Mouse (Mus musculus): ENCODE measurements around the gene Ccdc28a.

The Ccdc28a gene

DNA sequence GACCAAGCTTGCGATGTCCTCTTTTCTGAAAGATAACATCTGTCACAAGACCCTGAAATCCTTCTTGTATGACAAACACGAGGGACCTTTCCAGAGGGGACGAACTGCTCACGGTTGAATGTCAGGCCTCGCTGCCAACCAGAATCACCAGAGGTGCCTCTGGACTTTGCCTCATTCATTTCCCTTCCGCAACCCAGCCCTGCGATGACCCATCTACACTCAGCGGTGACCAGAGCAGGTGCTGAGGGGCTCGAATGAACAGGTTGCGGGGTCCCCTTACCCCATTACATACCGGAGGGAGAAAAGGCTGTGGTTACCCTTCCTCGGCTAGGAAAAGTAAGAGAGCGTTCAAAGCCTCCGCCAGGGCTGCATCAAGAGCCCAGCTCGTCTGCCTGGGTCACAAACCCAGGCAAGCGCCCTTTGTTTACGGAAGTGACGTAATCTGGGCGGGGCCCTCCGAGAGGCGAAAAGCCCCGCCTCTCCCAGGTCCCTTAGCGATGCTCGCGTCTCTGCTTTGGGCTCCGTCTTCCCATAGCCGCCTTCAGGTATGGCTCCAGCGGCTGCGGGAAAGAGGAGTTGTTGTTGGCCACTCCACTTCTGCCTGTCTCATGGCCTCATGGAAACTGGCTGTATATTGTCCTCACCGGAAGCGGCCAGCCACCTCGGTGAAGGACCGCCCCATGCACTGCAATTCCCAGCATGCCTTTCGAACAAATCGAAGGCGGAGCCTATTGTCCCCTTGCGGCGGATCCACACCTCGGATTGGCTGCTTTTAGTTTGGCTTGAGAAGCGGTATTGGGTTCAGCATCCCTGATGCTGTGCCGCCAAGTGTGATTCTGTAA, at the start of gene Ccdc28a:
Gene Ccdc28a (minus strand): TSS at position 439 of the 842 bp plus-strand sequence.
- DNase-seq = peak; percentile 91 to 96

DNA sequence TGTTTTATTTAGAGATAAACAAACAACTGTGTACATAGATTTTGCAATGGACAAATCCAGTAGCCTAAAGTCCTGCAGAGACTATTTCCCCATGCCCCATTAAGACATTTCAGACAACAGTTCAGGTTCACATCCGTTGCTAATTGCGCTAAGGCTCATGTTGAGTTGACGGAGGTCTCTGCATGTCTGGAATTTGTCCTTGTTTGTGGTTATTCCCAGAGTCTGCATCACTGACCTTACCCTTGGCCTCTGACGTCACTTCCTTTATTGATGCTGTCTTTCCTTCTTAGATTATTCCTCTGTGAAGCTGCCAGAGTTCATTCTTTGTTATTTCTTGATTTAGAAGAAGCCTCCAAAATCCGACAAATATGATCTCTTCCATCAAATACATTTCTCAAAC, 49.2 kb upstream of the Ccdc28a start:
- no peak for DNase-seq

DNA sequence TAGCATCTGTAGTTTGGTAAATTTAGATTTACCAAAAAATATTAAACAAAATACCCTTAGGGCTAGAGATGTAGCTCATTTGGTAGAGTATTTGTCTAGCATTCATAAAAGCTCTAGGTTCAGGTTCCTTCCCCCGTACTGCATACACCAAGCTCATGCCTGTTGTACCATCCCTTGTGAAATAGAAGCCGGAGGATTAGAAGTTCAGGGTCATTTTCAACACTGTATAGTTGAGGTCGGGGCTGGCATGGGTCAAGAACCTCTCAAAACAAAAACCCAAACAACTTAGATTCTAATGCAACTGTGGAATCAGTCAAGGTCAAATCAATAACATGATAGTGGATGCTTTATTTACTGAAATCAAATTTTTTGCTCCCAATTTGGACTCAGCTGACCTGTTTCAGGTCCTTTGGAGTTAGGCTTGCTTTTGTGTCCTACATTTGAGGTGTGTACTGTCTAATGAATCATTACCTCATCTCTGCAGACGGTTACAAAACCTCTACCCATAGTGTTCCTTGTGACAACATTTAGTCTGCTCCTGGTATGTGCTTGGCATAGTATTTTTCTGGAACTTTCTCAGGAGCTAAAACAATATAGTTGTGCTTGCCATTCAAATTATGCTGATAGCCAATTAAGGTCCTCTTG, 41.4 kb upstream of the Ccdc28a start:
- no peak for DNase-seq

DNA sequence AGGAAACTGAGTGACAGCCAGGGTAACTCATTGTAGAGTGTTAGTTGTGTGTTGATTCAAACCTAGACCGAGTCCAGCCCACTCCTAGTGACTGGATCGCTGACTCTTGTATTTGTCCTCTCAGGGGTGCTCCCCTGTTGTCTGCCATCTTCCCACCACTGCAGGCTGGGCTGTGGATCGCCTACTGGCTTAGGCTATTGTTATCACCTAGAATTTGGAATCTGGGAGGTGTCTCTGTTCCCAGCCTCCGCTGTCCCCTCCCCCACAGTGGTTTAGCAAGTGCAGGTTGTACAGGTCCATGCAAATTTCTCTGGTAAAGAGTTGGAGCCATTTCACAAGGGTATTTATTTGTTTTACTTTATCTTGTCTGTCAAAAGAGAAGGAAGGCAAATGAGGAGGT, 16.5 kb upstream of the Ccdc28a start:
- DNase-seq = no peak

DNA sequence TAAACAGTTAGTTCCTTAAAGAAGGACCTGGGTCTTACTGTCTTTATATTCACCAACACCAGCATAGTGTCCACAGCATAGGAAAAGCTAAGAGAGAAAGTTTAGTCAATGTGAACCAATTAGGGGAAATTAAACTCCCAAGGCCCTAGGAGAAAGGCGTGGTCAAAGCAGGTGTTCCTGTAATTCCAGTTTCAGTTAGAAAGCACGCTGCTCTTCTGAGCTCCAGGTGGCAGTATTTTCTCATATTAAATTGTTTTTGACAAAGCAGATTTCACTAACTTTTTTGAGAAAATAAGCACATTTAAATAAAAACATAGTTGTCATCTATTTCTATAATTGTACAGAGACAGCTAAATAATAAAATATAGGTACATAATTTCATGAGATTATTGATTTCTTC, 8.8 kb upstream of the Ccdc28a start:
- no peak for DNase-seq

DNA sequence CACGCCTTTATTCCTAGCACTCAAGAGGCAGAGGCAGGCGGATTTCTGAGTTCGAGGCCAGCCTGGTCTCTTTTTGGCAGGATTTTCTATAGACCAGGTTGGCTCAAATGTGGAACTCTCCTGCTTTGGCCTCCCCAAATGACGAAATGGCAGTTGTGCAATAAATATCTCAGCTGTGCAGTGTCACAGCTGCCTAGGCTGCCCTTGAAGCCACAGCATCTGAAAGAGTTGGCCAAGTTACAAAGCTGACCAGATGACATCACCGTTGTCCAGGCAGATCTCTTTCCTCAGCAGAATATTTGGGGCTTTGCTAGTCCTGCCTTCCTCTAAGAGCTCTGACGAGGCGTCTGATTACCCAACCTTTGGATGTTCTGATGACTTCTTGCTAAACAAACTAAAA, 2.4 kb upstream of the Ccdc28a start:
- DNase-seq = no peak

DNA sequence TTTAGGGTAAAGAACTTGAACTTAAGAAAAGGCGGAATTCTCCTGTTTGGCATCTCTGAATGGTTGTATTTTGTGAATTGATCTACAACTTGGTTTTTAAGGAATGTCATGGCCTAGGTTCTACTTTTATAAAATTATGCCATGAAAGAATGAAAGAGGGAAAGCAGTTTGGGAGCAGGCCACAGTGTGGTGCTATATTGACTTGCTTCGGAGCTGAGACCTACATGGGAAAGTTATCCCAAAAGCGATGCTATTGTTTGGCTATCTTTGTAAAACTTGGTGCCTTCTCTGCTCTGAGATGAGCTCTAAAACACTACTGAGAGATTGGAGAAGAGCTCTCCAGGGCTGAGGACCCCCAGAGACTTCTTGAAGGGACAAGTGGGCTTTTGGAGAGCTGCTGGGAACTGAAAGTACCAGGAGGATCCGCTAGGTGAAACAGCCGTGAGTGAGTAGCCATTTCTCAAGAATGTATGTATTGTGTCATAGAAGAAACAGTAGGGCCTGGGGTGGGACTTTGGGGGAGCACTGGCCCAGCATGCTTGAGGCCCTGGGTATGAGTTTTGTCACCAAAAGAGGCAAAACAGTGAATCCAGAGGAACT, 1.6 kb upstream of the Ccdc28a start:
- no peak for DNase-seq

DNA sequence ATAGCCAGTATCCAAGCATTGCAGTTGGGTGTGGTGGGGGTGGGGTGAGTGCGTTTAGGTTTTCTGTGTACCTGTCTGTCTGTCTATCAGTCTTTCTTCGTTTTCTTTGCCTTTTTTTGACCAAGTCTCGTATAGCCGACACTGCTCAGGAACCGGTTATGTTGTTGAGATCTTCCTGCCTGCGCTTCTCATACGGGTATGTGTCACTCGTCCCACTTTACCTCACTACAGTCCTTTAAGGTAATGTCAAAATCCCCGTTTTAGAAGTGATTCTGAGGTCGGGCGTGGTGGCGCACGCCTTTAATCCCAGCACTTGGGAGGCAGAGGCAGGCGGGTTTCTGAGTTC, 577 bp upstream of the Ccdc28a start:
- no peak for DNase-seq

DNA sequence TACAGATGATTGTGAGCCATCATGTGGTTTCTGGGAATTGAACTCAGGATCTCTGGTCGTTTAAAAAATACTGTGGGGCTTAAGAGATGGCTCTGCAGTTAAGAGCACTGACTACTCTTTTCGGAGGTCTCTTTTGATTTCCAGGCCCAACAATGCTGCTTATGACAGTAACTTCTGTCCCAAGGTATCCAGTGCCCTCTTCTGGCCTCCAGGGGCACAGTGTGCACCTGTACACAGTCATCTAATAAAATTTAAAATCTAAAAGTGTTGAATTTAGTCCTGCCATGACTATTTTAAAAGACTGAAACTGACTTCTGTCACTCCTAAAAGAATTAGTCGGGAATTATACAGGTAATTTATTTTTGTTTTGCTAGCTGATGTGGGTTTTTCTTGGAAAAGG, 907 bp downstream of the Ccdc28a start:
- DNase-seq = no peak

DNA sequence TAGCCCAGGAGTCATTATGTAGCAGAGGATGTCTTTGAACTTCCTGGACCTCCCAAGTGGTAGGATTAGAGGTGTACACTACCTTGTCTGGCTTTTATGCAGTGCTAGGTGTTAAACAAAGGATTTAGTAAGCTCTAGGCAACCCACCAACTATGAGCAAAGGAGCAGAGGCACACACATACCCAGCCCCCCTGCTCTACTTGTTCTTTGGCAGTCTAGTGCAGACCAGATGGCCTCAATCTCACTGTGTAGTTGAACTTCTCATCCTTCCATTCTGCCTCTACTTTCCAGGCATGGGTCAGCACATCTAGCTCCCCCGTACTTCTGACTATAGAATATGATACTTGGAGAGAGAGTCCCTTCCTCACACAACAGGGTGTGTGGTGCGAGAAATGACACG, 10.4 kb downstream of the Ccdc28a start:
- peak; percentile 21 to 31 for DNase-seq

DNA sequence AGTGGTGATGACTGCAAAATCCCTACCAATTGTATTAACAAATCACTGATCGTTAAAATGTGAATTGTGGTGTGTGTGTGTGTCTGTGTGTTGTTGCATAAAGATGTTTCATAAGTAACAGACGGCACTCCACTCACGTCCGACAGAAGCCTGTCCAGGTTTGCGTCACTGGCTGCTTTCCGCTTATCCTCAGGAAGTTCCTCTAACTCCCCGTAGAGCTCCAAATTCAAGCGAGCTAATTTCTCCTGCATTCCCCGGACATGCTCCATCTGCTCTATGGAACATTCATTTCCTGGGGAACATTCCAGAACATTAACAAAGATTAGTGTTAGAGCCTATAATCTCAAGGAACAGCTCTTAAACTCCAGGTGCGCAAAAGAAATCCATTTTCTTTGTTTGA, 15.4 kb downstream of the Ccdc28a start:
- DNase-seq = peak; percentile 24 to 37

DNA sequence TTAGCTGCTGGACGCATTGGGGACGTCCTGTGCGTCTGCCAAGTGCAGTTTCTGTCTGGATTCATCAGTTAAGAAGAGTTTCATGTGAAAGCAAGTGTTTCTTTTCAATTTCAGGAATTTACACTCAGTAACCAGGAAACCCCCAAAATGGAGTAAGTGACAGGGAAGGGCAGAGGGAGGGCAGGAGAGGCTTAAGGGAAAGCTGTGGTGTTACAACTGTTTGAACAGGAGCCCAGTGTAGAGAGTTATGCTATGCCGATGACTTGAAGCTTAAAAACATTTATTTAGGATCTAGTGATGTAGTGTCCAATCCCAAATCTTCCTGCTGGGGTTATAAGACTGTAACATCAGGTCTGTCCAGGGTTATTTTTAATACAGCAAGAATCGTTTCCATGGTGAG, 20.7 kb downstream of the Ccdc28a start:
- DNase-seq = no peak

DNA sequence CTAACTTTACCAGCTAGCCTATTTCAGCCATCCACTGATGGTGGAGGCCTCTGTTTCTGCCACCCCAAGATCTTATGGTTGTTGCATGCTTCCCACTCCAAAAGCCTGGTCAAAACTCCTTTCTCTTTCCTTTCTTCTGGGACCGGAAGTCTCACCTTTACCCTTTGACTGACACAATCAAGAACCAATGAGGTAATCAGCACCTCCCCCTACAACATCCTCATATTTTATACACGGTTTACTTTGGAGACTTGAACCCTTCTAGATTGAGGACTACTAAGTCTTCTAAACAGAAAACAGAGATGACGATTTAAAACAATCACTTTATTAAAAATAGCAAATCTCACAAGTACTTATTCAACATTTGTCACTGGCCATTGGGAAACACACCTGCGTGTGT, 21.4 kb downstream of the Ccdc28a start:
- no peak for DNase-seq

DNA sequence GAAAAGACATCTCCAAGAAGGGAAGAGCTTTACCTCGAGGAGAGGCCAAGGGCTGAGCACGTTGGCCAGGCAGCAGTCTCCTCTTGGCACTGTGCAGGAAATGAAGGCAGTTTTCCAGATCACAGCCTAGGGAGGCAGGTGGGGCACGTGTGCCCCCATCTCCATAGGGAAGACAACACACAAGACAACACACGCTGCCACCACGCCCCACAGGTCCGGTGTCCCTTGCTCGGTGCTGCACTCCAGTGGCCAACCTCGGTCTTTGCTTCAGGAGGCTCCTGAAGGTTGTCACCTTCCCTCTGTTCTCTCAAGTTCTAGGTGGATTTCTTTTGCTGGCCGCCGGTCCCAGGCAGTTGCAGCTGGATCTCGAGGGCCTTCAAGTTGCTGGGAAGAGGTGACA, 24.1 kb downstream of the Ccdc28a start, which contains the start of gene Ect2l:
Gene Ect2l (minus strand): TSS at position 165 of the 400 bp plus-strand sequence.
- peak; percentile 12 to 28 for DNase-seq

DNA sequence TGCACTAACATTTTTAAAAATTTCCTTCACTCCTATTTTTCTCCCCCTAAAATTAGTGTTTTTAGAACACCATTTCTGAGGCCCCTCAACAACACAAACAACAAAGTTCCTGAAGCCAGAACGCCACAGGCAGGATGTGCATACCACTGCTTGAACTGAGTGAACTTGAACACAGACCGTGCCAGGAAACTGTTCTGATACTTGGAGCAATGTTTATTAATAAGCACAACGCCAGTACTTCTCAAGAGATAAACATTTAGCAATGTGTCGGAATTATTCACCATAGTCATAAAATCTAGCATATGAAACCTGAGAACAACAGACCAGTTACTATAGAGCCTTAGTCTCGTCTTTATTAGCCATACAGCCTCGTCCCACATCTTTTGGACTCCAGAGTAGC, 24.7 kb downstream of the Ccdc28a start:
- no peak for DNase-seq

DNA sequence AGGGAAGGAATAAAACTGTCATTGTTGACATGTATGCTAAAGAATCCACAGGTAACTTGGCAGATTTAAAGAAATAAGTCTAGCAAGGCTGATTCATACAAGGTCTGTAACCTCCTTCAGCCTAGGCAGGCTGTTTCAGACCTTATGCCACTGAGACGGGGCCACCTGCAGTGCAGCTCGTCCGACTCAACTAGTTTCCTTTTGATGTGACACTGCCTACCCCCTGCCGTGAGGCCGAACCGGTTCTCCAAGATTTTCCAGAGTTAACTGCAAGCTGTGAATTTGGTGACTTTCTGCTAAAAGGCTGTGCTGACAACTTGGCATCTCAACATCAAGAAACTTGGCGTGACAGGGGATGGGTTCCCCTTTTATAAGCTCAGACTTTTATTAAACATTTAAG, 30.7 kb downstream of the Ccdc28a start:
- DNase-seq = no peak

DNA sequence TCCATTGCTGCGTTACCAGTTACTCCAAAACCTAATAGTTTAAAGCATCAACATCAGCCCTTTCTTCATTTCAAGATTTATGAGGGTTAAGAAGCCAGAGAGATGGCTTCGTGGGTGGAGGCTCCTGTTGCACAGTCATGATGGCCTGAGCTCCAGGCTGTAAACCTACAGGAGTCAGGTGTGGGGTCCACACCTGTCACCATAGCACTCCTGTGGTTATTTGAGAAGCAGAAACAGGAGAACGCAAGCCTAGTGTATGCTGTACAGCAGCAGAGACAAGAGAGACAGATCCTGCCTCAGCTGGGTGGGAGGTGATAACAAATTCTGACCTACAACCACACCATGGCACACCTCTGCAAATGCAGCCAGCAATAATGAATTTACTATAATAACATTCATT, 32.4 kb downstream of the Ccdc28a start:
- no peak for DNase-seq

DNA sequence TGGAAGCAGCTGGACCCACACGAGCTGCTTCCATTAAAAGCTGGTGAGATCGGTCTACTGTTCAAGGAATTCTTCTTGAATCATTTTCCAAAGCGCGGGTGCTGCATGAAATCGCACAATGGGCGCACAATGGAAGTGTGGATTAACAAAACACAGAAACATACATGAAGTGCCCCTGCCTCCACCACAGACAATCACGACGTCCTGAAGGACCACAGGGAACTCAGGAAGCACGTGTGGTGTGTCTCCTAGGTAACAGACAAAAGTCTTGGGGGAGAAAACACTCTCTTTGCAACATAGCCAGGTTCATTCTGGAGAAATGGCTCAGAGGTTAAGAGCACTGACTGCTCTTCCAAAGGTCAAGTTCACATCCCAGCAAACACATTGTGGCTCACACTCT, 34.1 kb downstream of the Ccdc28a start:
- no peak for DNase-seq

DNA sequence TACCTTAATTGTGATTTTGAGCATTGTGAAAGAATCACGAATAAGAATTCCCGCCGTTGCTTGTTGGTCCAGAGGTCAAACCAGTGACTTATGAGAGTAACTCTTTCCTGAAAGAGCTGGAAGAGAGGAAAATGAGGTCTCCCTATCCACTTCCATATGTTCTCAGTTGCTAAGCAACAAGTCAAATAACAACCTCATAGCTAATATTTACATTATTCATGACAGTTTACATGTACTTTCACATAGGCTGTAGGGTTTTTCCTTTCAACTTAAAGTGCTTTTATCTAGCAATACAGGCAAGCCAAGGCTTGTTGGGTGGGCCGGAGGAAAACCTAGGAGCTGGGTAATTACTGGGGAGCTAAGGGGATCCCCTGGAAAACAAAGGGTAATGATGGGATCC, 34.9 kb downstream of the Ccdc28a start:
- DNase-seq = no peak

DNA sequence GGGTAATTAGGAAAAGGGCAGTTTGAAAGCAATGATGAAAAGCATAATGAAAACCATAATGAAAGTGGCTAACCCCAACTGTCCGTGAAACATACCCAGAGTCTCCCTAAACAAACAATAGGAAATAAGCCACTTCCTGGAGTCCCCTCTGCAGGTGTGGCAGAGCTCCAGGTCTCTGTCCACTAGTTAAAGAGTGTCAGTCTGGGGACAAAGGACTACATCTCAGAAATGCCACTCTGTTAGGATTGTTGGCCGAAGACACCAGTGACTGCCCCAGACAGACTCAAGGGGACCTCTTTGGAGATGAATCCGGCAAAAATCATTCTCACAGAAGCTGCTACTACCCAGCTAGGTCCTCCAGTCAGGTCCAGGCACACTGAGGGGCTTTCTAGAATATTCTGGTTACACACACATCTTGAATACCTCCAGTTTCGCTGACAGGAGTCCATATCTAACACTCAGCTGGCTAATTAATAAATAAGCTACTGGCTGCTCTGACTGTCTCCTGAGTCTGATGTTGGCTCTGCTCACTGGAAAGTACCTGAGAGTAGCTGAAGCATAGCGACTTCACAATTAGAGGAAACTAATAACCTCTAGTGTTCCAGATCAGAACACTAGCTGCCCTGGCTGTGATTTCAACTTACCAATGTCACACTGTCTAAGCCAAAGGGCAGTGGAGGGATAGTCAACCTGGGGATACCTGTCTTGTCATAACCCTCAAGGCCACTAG, 36.3 kb downstream of the Ccdc28a start:
- DNase-seq = no peak

DNA sequence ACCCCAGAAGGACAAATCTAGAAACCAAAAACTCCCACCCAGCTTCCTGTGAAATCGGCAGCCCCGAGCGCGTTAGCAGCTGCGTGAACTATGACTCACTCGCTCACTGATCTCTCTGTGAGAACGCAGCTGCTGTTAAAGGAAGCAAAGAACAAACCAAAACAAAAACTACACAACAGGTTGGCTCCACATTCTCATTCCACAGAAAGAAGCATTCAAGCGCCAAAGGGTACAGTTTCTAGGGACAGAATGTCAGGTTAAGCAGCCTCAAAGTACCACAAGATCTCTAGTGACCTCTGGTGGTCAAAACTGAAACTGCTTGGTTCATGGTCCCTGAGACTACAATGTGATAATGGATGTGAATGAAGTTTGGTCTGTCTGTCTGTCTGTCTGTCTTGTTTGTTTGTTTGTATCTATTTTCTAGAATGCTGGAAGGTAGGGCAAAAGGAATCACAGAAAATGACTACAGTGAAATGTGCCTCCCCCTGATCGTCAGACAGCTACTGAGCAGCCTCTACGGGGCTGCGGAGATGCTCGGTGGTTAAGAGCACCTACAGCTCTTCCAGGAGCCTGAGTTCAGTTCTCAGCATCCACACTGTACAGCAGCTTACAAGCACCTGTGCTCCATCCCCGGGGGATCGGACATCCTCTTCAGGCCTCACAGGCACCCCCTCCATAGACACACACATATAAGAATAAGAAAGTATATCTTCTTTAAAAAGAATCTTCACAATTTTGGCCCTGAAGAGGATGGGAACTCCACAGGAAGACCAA, 37.4 kb downstream of the Ccdc28a start:
- peak; percentile 46 to 83 for DNase-seq

DNA sequence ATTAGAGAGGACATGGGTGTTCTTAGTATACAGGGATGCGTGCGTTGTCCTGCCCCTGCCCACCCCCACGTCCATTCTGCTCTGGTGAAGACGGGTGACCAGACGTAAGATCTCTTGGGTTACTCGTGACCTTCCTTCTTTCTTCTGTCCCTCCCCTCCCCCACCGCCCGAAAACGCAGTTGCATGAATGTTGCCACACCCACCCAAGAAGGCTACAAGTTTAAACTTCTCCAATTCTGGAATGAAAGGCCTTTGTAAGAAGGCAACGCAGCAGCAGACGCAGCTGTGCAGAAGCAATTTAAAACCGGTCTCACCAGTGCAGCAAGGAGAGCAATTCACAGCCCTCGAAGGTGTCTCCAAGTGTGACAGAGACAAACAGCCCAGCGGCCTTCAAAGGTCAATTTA, 40.1 kb downstream of the Ccdc28a start:
- no peak for DNase-seq

DNA sequence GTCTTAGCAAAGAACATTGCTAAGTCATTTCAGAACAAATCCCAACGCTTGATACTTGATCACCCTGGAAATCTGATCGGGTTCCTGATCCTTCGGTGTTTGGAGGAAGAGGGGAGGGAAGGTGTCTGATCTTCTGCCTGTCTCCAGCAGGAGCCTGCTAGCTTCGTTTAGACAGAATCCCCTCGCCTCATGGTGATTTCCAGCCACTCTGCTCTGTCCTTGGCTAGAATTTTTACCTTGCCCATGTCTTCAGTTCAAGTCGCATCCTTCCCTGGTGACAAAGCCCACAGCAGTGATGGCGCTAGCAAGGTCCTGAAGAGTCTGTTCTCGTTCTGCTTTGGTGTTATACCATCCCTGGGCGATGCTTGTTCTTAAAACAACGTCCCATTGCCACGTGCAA, 40.6 kb downstream of the Ccdc28a start:
- no peak for DNase-seq
